Mouse (Mus musculus) spleen, embryonic (tissue): ENCODE data around the gene St7.

Experiments
- CTCF ChIA-PET: fragments of 350-600 bp; sonication (Branson Sonifier 250); formaldehyde crosslinking; loops from one replicate; lab custom pipeline; 2022; lab: Charles Lee

The St7 gene

GRCm38 (mm10) chr6:17758568-17758967 is 65.8 kb downstream of the St7 start:
- CTCF ChIA-PET, result interaction anchor here (0.7 kb wide), 1 partner anchor 12 kb away, joined by 3 read pairs; no protein-coding TSS in a partner anchor

- CTCF ChIA-PET, result no interaction called here
Measured at GRCm38 (mm10) chr6:17763963-17764659, 71.4 kb downstream of the St7 start.

- CTCF ChIA-PET, result no interaction called here
Measured at GRCm38 (mm10) chr6:17764660-17764998, 71.9 kb downstream of the St7 start.

- CTCF ChIA-PET, result interaction anchor here (0.6 kb wide), 2 partner anchors 9 to 12 kb away, joined by 3 read pairs; no protein-coding TSS in a partner anchor
Measured at GRCm38 (mm10) chr6:17769972-17770644, 77.4 kb downstream of the St7 start.

- CTCF ChIA-PET, result interaction anchor here (0.6 kb wide), 2 partner anchors 9 to 13 kb away, joined by 3 read pairs; no protein-coding TSS in a partner anchor
Measured at GRCm38 (mm10) chr6:17770645-17771345, 78.1 kb downstream of the St7 start.

GRCm38 (mm10) chr6:17771456-17771855 is 78.7 kb downstream of the St7 start:
- CTCF ChIA-PET, result no interaction called here

- CTCF ChIA-PET, result interaction anchor here (0.7 kb wide), 2 partner anchors 44 to 296 kb away, joined by 6 to 7 read pairs; no protein-coding TSS in a partner anchor
Measured at GRCm38 (mm10) chr6:17772514-17772913, 79.8 kb downstream of the St7 start.

- CTCF ChIA-PET, result interaction anchor here (0.7 kb wide), 1 partner anchor 31 kb away, joined by 3 read pairs; no protein-coding TSS in a partner anchor
Measured at GRCm38 (mm10) chr6:17776041-17776440, 83.3 kb downstream of the St7 start.

GRCm38 (mm10) chr6:17777018-17777799 is 84.5 kb downstream of the St7 start:
- CTCF ChIA-PET, result no interaction called here

- CTCF ChIA-PET, result no interaction called here
Measured at GRCm38 (mm10) chr6:17778648-17779202, 86.0 kb downstream of the St7 start.

GRCm38 (mm10) chr6:17783511-17783910 is 90.8 kb downstream of the St7 start:
- CTCF ChIA-PET, result no interaction called here

GRCm38 (mm10) chr6:17784523-17784922 is 91.8 kb downstream of the St7 start:
- CTCF ChIA-PET, result no interaction called here

- CTCF ChIA-PET, result no interaction called here
Measured at GRCm38 (mm10) chr6:17785248-17785647, 92.5 kb downstream of the St7 start.

- CTCF ChIA-PET, result no interaction called here
Measured at GRCm38 (mm10) chr6:17787810-17788209, 95.1 kb downstream of the St7 start.

- CTCF ChIA-PET, result interaction anchor here (0.7 kb wide), 1 partner anchor 65 kb away, joined by 4 read pairs; no protein-coding TSS in a partner anchor
Measured at GRCm38 (mm10) chr6:17790251-17790650, 97.5 kb downstream of the St7 start.

- CTCF ChIA-PET, result interaction anchor here (0.6 kb wide), 1 partner anchor 43 kb away, joined by 6 read pairs; no protein-coding TSS in a partner anchor
Measured at GRCm38 (mm10) chr6:17793471-17793870, 100.7 kb downstream of the St7 start.

GRCm38 (mm10) chr6:17797271-17797713 is 104.6 kb downstream of the St7 start:
- CTCF ChIA-PET, result no interaction called here

GRCm38 (mm10) chr6:17800694-17801093 is 108.0 kb downstream of the St7 start:
- CTCF ChIA-PET, result no interaction called here

GRCm38 (mm10) chr6:17804468-17804867 is 111.7 kb downstream of the St7 start:
- CTCF ChIA-PET, result no interaction called here

- CTCF ChIA-PET, result no interaction called here
Measured at GRCm38 (mm10) chr6:17806569-17806968, 113.8 kb downstream of the St7 start.

GRCm38 (mm10) chr6:17811063-17811462 is 118.3 kb downstream of the St7 start:
- CTCF ChIA-PET, result no interaction called here
